Mouse (Mus musculus) embryonic fibroblast, embryonic 13.5 days (primary cell): ENCODE data around the gene Optn.

Experiments used
- CTCF ChIP-seq: IDR thresholded peaks from 2 replicates; pipeline ENCODE4 v1.5.1; 2011; ENCODE audit warnings: mild to moderate bottlenecking, control low read depth, low read length, moderate library complexity, borderline replicate concordance; ENCODE audit not compliant: insufficient read depth
- POLR2A ChIP-seq: IDR thresholded peaks from 2 replicates; pipeline ENCODE4 v1.6.1; 2011; ENCODE audit warnings: low read depth, mild to moderate bottlenecking, control low read depth, low read length, moderate library complexity

- TF ChIP-seq POLR2A (no peak), CTCF (no peak)
These were observed 79.9 kb downstream of the Optn start for GRCm38 (mm10) chr2:4983987-4984386.
